Mouse (Mus musculus): Measurements from ENCODE around the gene Ppp2r5a. TPM values are rescaled to one million over a fixed set of nuclear protein-coding genes. Genes with fewer than 3 reads are reported as not detected.
A peak's percentile ranks its signal among the peaks of the same experiment; 100 is the strongest.

Ppp2r5a gene
- polyA plus RNA-seq (2012; rRNA removed): 91.0 and 94.6 TPM in 2 replicates

- no peak within 1 kb of the TSS for H3K4me3 ChIP-seq (replicated peaks; ENCODE audit: extremely low read depth, low read depth, low read length)
- H3K4me1 ChIP-seq (ENCODE audit: control insufficient read depth, insufficient read depth, low read length): no peaks in the 10 kb centered on the region
- DNase-seq: no peak
- TF ChIP-seq POLR2A (IDR thresholded peaks at IDR 0.05; ENCODE audit: borderline replicate concordance, extremely low read depth, low read depth, low read length) (no peak), CTCF (IDR thresholded peaks at IDR 0.05; ENCODE audit: insufficient read depth, low read length) (no peak)
- WGBS: 60% methylated on average over 5 of the region's 5 CpGs
These were observed at the start of gene Ppp2r5a for GRCm38 (mm10) chr1:191403074-191403473. Gene Ppp2r5a (minus strand): TSS chr1:191403272.

GRCm38 (mm10) chr1:191450614-191451013, 47.5 kb upstream of the Ppp2r5a start:
- no peak for DNase-seq
- TF ChIP-seq POLR2A (IDR thresholded peaks at IDR 0.05; ENCODE audit: borderline replicate concordance, extremely low read depth, low read depth, low read length) (no peak), CTCF (IDR thresholded peaks at IDR 0.05; ENCODE audit: insufficient read depth, low read length) (no peak)
- H3K4me1 ChIP-seq (ENCODE audit: control insufficient read depth, insufficient read depth, low read length): peaks cover 13% of the 10 kb centered on the region
- WGBS: 31% methylated on average over 5 of the region's 5 CpGs
- H3K4me3 ChIP-seq (replicated peaks; ENCODE audit: extremely low read depth, low read depth, low read length): no peak overlapping the region

- 68% methylated on average over 4 of the region's 4 CpGs for WGBS
- H3K4me3 ChIP-seq (replicated peaks; ENCODE audit: extremely low read depth, low read depth, low read length): no peak overlapping the region
- DNase-seq: no peak
- peaks cover 16% of the 10 kb centered on the region for H3K4me1 ChIP-seq (ENCODE audit: control insufficient read depth, insufficient read depth, low read length)
- TF ChIP-seq POLR2A (IDR thresholded peaks at IDR 0.05; ENCODE audit: borderline replicate concordance, extremely low read depth, low read depth, low read length): no peak
- TF ChIP-seq CTCF (IDR thresholded peaks at IDR 0.05; ENCODE audit: insufficient read depth, low read length): no peak
These were observed 46.5 kb upstream of the Ppp2r5a start for GRCm38 (mm10) chr1:191449537-191449936.

DNA sequence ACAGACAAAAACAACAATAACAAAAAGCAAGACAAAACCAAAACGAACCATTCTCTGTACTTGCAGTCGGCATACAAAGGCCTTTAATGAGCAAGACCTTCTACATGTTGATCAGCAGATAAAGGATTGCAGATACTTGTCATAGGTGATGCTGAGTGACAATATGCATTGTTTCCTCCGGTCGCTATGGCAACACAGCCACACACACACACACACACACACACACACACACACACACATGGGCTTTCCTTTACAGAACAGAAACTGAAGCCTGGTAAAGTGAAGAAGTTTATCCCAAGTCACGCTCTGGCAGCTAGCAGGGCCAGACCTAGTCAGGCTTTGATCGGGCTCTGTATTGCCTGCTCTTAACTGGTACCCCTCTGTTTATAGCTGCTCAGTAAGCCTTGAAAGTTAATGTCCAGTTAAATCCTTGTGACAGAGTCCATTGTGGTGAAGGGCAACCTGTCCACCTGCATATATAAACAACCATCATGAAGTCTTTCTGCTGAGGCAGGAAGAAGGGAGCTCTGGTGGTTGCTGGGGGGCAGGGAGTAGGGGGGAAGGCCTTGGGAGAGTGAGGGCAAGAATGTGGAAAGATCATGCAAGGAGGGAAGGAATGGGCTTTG, 44.4 kb upstream of the Ppp2r5a start:
- no peak overlapping the region for H3K4me3 ChIP-seq (replicated peaks; ENCODE audit: extremely low read depth, low read depth, low read length)
- WGBS: 76% methylated on average over 6 of the region's 6 CpGs
- H3K4me1 ChIP-seq (ENCODE audit: control insufficient read depth, insufficient read depth, low read length): peaks cover 16% of the 10 kb centered on the region
- DNase-seq: no peak
- TF ChIP-seq CTCF (IDR thresholded peaks at IDR 0.05; ENCODE audit: insufficient read depth, low read length) (no peak), POLR2A (IDR thresholded peaks at IDR 0.05; ENCODE audit: borderline replicate concordance, extremely low read depth, low read depth, low read length) (no peak)

GRCm38 (mm10) chr1:191446307-191446706, 43.2 kb upstream of the Ppp2r5a start:
- no peak for TF ChIP-seq CTCF (IDR thresholded peaks at IDR 0.05; ENCODE audit: insufficient read depth, low read length)
- no peak for TF ChIP-seq POLR2A (IDR thresholded peaks at IDR 0.05; ENCODE audit: borderline replicate concordance, extremely low read depth, low read depth, low read length)
- H3K4me3 ChIP-seq (replicated peaks; ENCODE audit: extremely low read depth, low read depth, low read length): no peak overlapping the region
- no peak for DNase-seq
- H3K4me1 ChIP-seq (ENCODE audit: control insufficient read depth, insufficient read depth, low read length): peaks cover 16% of the 10 kb centered on the region
- 61% methylated on average over 5 of the region's 5 CpGs for WGBS

DNA sequence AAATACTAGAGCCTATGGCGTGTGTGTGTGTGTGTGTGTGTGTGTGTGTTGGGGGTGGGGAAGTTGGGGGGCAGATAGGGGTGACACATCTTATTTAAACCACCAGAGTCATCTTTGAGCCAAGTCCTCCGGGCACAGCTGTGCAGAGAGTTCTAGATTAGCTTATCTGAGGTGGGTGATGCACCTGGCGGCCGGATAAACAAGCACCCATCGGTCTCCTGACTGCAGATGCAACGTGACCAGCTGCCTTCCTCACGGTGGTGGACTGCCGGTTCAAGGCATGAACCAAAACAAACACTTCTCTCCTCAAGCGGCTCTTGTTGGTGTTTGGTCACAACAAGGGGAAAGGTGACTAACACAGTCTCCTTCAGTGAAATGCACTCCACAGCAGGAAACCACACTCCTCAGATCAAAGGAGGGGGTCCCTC, 42.8 kb upstream of the Ppp2r5a start:
- TF ChIP-seq CTCF (IDR thresholded peaks at IDR 0.05; ENCODE audit: insufficient read depth, low read length) (no peak), POLR2A (IDR thresholded peaks at IDR 0.05; ENCODE audit: borderline replicate concordance, extremely low read depth, low read depth, low read length) (no peak)
- Histone ChIP-seq H3K4me3 (replicated peaks; ENCODE audit: extremely low read depth, low read depth, low read length) (no peak overlapping the region), H3K4me1 (ENCODE audit: control insufficient read depth, insufficient read depth, low read length) (peaks cover 16% of the 10 kb centered on the region)
- peak; percentile 69 for DNase-seq
- WGBS: 38% methylated on average over 9 of the region's 9 CpGs

DNA sequence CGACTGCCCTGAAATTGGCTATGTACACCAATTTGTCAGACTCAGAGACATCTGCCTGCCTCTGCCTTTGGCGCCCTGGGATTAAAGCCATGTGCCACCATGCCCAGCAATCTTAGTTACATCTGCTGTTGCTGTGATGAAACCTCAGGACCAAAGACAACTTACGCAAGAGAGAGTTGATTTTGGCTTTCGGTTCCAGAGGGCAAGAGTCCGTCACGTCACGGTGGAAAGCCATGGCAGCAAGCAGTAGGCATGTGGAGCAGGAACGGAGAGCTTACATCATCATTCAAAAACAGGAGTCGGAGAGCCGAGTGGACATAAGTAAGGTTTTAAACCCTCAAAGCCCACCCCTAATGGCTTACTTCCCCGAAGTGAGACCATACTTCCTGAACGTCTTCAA, 42.3 kb upstream of the Ppp2r5a start:
- DNase-seq: no peak
- Histone ChIP-seq H3K4me1 (ENCODE audit: control insufficient read depth, insufficient read depth, low read length) (peaks cover 12% of the 10 kb centered on the region), H3K4me3 (replicated peaks; ENCODE audit: extremely low read depth, low read depth, low read length) (no peak overlapping the region)
- 57% methylated on average over 12 of the region's 12 CpGs for WGBS
- TF ChIP-seq POLR2A (IDR thresholded peaks at IDR 0.05; ENCODE audit: borderline replicate concordance, extremely low read depth, low read depth, low read length) (no peak), CTCF (IDR thresholded peaks at IDR 0.05; ENCODE audit: insufficient read depth, low read length) (no peak)

GRCm38 (mm10) chr1:191444467-191444866, 41.4 kb upstream of the Ppp2r5a start:
- TF ChIP-seq CTCF (IDR thresholded peaks at IDR 0.05; ENCODE audit: insufficient read depth, low read length) (no peak), POLR2A (IDR thresholded peaks at IDR 0.05; ENCODE audit: borderline replicate concordance, extremely low read depth, low read depth, low read length) (no peak)
- H3K4me1 ChIP-seq (ENCODE audit: control insufficient read depth, insufficient read depth, low read length): peaks cover 12% of the 10 kb centered on the region
- no peak for DNase-seq
- no peak overlapping the region for H3K4me3 ChIP-seq (replicated peaks; ENCODE audit: extremely low read depth, low read depth, low read length)
- 55% methylated on average over 1 of the region's 1 CpGs for WGBS

DNA sequence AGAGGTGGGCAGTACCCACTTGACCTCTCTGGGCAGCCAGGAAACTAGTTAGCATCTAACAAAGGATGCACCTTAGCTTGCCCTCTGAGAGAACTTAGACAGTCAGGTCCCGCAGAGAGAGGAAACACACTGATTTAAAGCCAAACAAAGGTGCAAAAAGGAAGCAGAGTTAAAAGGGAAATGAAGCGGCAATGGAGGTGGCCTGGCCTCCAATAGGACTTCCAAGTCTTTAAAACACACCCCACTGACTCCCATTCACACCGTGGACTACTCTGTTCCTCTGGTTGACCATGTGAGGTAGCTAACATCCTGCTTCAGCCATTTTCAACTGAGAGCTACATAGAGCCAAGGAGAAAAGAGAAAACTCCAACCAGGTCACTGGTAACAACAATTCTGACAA, 35.9 kb upstream of the Ppp2r5a start:
- H3K4me1 ChIP-seq (ENCODE audit: control insufficient read depth, insufficient read depth, low read length): peaks cover 11% of the 10 kb centered on the region
- WGBS: 45% methylated on average over 3 of the region's 3 CpGs
- TF ChIP-seq CTCF (IDR thresholded peaks at IDR 0.05; ENCODE audit: insufficient read depth, low read length) (no peak), POLR2A (IDR thresholded peaks at IDR 0.05; ENCODE audit: borderline replicate concordance, extremely low read depth, low read depth, low read length) (no peak)
- DNase-seq: no peak
- no peak overlapping the region for H3K4me3 ChIP-seq (replicated peaks; ENCODE audit: extremely low read depth, low read depth, low read length)

DNA sequence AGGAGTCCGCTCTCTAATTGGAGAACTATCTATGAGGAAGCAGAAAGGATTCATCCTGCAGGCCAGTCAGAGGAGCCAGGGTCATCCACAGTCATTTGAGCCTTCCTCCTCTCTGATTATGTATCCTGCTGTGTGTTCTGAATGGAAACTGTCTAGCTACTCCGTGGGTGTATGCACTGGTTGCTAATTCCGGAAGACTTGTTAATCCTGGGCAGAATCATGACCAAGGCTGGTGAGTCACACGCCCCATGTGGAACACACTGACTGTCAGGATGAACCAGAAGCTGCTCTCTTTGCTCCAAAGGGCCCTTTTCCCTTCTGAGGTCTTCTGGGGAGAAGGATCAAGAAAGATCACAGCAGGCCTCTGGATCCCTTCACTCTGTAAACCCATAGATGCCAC, 35.5 kb upstream of the Ppp2r5a start:
- peaks cover 11% of the 10 kb centered on the region for H3K4me1 ChIP-seq (ENCODE audit: control insufficient read depth, insufficient read depth, low read length)
- no peak overlapping the region for H3K4me3 ChIP-seq (replicated peaks; ENCODE audit: extremely low read depth, low read depth, low read length)
- DNase-seq: no peak
- no peak for TF ChIP-seq POLR2A (IDR thresholded peaks at IDR 0.05; ENCODE audit: borderline replicate concordance, extremely low read depth, low read depth, low read length)
- no peak for TF ChIP-seq CTCF (IDR thresholded peaks at IDR 0.05; ENCODE audit: insufficient read depth, low read length)
- WGBS: 65% methylated on average over 4 of the region's 4 CpGs
